Mouse (Mus musculus): ENCODE data around the gene Iqgap3. TPM values are rescaled to one million over a fixed set of nuclear protein-coding genes. Genes with fewer than 3 reads are reported as not detected.

Iqgap3 gene
- polyA plus RNA-seq, 1 experiment from 2014 or later: 10.5 TPM

- Histone ChIP-seq H3K9me3 (ENCODE audit: control insufficient read depth, low read length) (no peaks in the 10 kb centered on the region), H3K4me3 (ENCODE audit: low read depth, low read length) (no peak overlapping the region), H3K27ac (ENCODE audit: low read depth, low read length) (no peak overlapping the region), H3K9ac (ENCODE audit: low read depth, low read length) (no peak overlapping the region), H3K36me3 (ENCODE audit: control insufficient read depth, insufficient read depth, low read length) (peaks cover 4% of the 10 kb centered on the region; the same call in 1 of the 2 replicates), H3K4me2 (replicated peaks; ENCODE audit: low read depth, low read length) (no peak overlapping the region), H3K4me1 (replicated peaks; ENCODE audit: control insufficient read depth, insufficient read depth, low read length) (no peaks in the 10 kb centered on the region), H3K27me3 (ENCODE audit: control insufficient read depth, insufficient read depth, low read length) (no peaks in the 10 kb centered on the region; the same call in 1 of the 2 replicates)
- DNase-seq (ENCODE audit: low spot score) (no peak), ATAC-seq (ENCODE audit: low FRiP score) (no peak)
- 87% methylated on average over 6 of the region's 6 CpGs for WGBS
These were observed 20.4 kb downstream of the Iqgap3 start for GRCm38 (mm10) chr3:88102196-88102595.

DNA sequence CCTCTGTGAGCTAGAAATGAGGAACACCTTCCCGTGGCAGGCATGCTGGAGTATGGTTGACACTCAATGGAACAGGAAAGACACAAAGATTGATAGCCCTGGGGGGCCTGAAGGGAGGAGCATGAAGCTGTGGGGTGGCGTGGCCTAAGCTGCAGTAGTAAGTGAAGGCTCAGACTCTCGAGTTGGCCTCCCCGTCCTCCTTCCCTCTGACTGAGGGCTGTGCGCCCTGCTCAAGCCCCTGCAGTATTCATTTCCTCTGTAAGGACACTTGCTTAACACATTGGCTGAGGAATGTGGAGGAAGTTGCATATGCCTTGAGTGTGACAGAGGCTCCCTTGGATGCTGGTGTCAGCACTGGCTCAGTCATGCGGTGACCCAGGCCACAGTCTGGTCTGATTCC, 20.8 kb downstream of the Iqgap3 start:
- no peaks in the 10 kb centered on the region for H3K4me1 ChIP-seq (replicated peaks; ENCODE audit: control insufficient read depth, insufficient read depth, low read length)
- H3K9me3 ChIP-seq (ENCODE audit: control insufficient read depth, low read length): no peaks in the 10 kb centered on the region
- ATAC-seq (ENCODE audit: low FRiP score) (no peak), DNase-seq (ENCODE audit: low spot score) (no peak)
- 76% methylated on average over 6 of the region's 6 CpGs for WGBS
- H3K4me3 ChIP-seq (ENCODE audit: low read depth, low read length): no peak overlapping the region
- H3K27me3 ChIP-seq (ENCODE audit: control insufficient read depth, insufficient read depth, low read length): no peaks in the 10 kb centered on the region; the same call in 1 of the 2 replicates
- no peak overlapping the region for H3K4me2 ChIP-seq (replicated peaks; ENCODE audit: low read depth, low read length)
- H3K27ac ChIP-seq (ENCODE audit: low read depth, low read length): no peak overlapping the region
- H3K9ac ChIP-seq (ENCODE audit: low read depth, low read length): no peak overlapping the region
- H3K36me3 ChIP-seq (ENCODE audit: control insufficient read depth, insufficient read depth, low read length): peaks cover 4% of the 10 kb centered on the region; the same call in 1 of the 2 replicates

DNA sequence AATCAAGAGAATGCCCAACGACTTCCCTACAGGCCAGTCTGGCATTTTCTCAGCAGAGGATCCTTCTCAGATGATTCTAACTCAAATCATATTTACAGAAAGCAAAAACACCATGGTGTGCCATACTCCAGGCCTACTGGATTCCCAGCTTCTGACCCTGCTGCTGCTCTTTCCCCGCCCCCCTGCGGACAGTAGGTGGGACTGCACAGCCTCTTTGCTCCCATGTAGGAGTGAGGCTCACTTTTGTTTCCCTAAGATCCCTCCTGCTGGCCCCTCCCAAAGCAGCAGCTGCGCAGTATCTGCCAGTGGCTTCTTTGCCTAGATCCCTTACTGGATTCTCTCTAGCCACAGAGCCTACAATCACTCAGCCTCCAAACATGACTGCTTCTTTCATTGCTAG, 24.4 kb downstream of the Iqgap3 start:
- 77% methylated on average over 4 of the region's 4 CpGs for WGBS
- no peak for ATAC-seq (ENCODE audit: low FRiP score)
- no peak overlapping the region for H3K4me2 ChIP-seq (replicated peaks; ENCODE audit: low read depth, low read length)

DNA sequence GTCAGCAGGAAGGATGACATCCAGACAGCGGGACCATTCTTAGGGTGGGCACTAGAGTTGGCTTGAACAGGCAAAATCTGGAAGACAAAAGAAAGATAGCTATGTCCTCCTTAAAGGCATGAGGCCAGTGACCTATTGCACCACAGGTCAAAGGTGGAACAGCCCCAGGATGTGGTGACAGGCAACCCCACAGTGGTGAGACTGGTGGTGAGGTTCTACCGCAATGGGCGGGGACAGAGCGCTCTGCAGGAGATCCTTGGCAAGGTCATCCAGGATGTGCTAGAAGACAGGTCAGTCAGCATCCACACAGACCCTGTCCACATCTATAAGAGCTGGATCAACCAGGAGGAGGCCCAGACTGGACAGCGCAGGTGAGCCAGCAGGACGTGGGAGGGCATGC, 27.4 kb downstream of the Iqgap3 start:
- no peaks in the 10 kb centered on the region; the same call in 1 of the 2 replicates for H3K36me3 ChIP-seq (ENCODE audit: control insufficient read depth, insufficient read depth, low read length)
- ATAC-seq (ENCODE audit: low FRiP score): no peak
- no peaks in the 10 kb centered on the region for H3K27me3 ChIP-seq (ENCODE audit: control insufficient read depth, insufficient read depth, low read length)
- H3K4me1 ChIP-seq (replicated peaks; ENCODE audit: control insufficient read depth, insufficient read depth, low read length): no peaks in the 10 kb centered on the region
- H3K9ac ChIP-seq (ENCODE audit: low read depth, low read length): no peak overlapping the region
- 95% methylated on average over 6 of the region's 6 CpGs for WGBS
- no peak overlapping the region for H3K4me2 ChIP-seq (replicated peaks; ENCODE audit: low read depth, low read length)
- H3K4me3 ChIP-seq (ENCODE audit: low read depth, low read length): no peak overlapping the region
- DNase-seq (ENCODE audit: low spot score): no peak
- H3K27ac ChIP-seq (ENCODE audit: low read depth, low read length): no peak overlapping the region
- no peaks in the 10 kb centered on the region for H3K9me3 ChIP-seq (ENCODE audit: control insufficient read depth, low read length)

More for the DNA sequence above, 24.4 kb downstream of the Iqgap3 start:
- H3K4me1 ChIP-seq (replicated peaks; ENCODE audit: control insufficient read depth, insufficient read depth, low read length): no peaks in the 10 kb centered on the region
- H3K4me3 ChIP-seq (ENCODE audit: low read depth, low read length): no peak overlapping the region
- H3K27me3 ChIP-seq (ENCODE audit: control insufficient read depth, insufficient read depth, low read length): no peaks in the 10 kb centered on the region; the same call in 1 of the 2 replicates
- H3K9ac ChIP-seq (ENCODE audit: low read depth, low read length): no peak overlapping the region
- H3K9me3 ChIP-seq (ENCODE audit: control insufficient read depth, low read length): no peaks in the 10 kb centered on the region
- no peak overlapping the region for H3K27ac ChIP-seq (ENCODE audit: low read depth, low read length)
- H3K36me3 ChIP-seq (ENCODE audit: control insufficient read depth, insufficient read depth, low read length): 0 out of 2 replicates have a peak, but pooled peaks cover 2% of the 10 kb centered on the region
- DNase-seq (ENCODE audit: low spot score): no peak

DNA sequence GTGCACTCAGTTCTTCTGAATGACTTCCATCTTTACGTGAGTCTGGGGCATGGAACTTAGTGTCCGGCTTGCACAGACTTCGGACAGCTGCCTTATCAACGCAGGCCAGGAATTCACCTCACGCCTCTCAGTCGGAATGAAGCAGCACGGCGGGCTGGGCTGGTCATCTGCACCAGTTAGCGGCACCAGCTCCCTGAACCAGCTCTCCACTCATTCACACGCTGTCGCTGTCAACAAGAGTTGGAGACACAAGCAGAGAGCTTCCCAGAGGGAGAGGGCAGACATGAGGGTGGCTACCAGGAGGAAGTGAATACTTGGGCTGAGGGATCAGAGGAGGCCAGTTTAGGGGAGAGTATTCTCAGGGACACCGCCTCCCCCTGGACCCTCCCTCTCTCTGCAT, 32.6 kb downstream of the Iqgap3 start:
- Histone ChIP-seq H3K4me2 (replicated peaks; ENCODE audit: low read depth, low read length) (no peak overlapping the region), H3K9ac (ENCODE audit: low read depth, low read length) (no peak overlapping the region), H3K27ac (ENCODE audit: low read depth, low read length) (no peak overlapping the region), H3K36me3 (ENCODE audit: control insufficient read depth, insufficient read depth, low read length) (peaks cover 11% of the 10 kb centered on the region), H3K4me1 (replicated peaks; ENCODE audit: control insufficient read depth, insufficient read depth, low read length) (no peaks in the 10 kb centered on the region), H3K4me3 (ENCODE audit: low read depth, low read length) (no peak overlapping the region), H3K27me3 (ENCODE audit: control insufficient read depth, insufficient read depth, low read length) (no peaks in the 10 kb centered on the region), H3K9me3 (ENCODE audit: control insufficient read depth, low read length) (no peaks in the 10 kb centered on the region)
- DNase-seq (ENCODE audit: low spot score) (no peak), ATAC-seq (ENCODE audit: low FRiP score) (no peak)
- 96% methylated on average over 12 of the region's 12 CpGs for WGBS

- H3K27ac ChIP-seq (ENCODE audit: low read depth, low read length): no peak overlapping the region
- no peaks in the 10 kb centered on the region for H3K9me3 ChIP-seq (ENCODE audit: control insufficient read depth, low read length)
- DNase-seq (ENCODE audit: low spot score): no peak
- no peak overlapping the region for H3K9ac ChIP-seq (ENCODE audit: low read depth, low read length)
- H3K36me3 ChIP-seq (ENCODE audit: control insufficient read depth, insufficient read depth, low read length): peaks cover 11% of the 10 kb centered on the region; the same call in 1 of the 2 replicates
- no peak for ATAC-seq (ENCODE audit: low FRiP score)
- 91% methylated on average over 19 of the region's 19 CpGs for WGBS
- H3K27me3 ChIP-seq (ENCODE audit: control insufficient read depth, insufficient read depth, low read length): no peaks in the 10 kb centered on the region
- H3K4me2 ChIP-seq (replicated peaks; ENCODE audit: low read depth, low read length): no peak overlapping the region
- H3K4me1 ChIP-seq (replicated peaks; ENCODE audit: control insufficient read depth, insufficient read depth, low read length): no peaks in the 10 kb centered on the region
- H3K4me3 ChIP-seq (ENCODE audit: low read depth, low read length): no peak overlapping the region
These were observed 38.4 kb downstream of the Iqgap3 start for GRCm38 (mm10) chr3:88120117-88120651.

DNA sequence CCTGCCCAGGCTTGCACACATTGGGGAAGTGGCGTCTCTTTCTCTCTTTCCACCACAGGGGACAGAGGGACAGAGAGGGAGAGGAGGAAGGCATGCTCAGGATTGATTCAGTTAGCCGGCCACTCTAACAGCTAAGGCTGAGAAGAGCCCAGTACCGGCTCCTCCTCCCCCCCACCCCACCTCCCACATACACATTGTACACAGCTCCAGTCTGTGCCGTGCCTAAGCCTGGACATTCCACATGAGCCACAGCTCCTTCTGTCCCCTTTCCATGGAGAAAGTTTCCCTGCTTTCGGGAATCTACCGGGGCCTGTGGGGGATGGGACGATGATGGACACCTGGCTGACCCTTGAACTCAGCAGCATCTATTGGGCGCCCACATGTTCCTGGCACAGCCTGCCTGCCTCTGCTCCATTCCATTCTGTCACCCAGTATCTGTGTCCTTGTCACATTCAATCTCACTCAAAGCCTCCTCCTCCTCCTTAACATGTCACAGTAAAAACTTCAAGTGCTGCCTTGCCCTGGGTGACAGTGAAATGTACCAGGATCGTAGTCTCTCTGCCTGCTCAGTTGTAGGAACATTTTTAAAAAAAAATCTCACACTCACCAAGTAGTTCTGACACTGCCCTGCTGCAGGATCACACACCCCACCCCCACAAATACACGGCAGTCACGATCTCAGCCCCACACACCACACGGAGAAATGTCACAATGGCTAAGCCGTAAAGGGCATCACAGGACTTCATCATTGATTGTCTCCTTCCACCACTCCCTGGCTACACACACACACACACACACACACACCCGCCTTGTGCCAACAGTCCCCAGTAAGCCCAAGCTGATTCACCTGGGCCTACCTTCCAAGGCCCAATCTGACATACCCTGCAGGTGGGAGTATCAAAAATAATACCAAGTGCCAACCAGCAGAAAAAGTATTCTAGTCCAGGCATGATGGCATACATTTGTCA, 39.7 kb downstream of the Iqgap3 start:
- WGBS: 81% methylated on average over 14 of the region's 14 CpGs
- Histone ChIP-seq H3K27ac (ENCODE audit: low read depth, low read length) (no peak overlapping the region), H3K4me3 (ENCODE audit: low read depth, low read length) (no peak overlapping the region), H3K36me3 (ENCODE audit: control insufficient read depth, insufficient read depth, low read length) (peaks cover 10% of the 10 kb centered on the region; the same call in 1 of the 2 replicates), H3K4me1 (replicated peaks; ENCODE audit: control insufficient read depth, insufficient read depth, low read length) (no peaks in the 10 kb centered on the region), H3K4me2 (replicated peaks; ENCODE audit: low read depth, low read length) (no peak overlapping the region), H3K9me3 (ENCODE audit: control insufficient read depth, low read length) (no peaks in the 10 kb centered on the region), H3K27me3 (ENCODE audit: control insufficient read depth, insufficient read depth, low read length) (no peaks in the 10 kb centered on the region), H3K9ac (ENCODE audit: low read depth, low read length) (no peak overlapping the region)
- DNase-seq (ENCODE audit: low spot score): no peak
- ATAC-seq (ENCODE audit: low FRiP score): no peak

DNA sequence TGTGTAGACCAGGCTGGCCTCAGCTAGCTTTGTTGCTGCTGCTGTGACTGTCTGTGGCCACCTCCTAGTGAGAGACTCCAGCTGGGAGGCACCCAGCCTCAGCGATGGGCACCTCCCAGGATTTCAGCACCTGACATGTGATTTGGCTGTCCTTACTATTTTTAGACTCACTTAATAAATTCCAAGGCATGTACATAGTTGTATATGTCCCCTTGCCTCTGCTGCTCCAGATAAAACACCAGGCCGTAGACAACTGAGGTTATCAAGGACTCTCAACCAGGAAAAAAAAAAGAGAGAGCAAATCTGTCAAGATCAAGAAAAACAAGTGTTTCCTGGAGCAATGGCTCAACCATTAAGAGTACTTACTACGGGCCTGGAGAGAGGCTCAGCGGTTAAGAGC, 43.4 kb downstream of the Iqgap3 start:
- Histone ChIP-seq H3K36me3 (ENCODE audit: control insufficient read depth, insufficient read depth, low read length) (no peaks in the 10 kb centered on the region), H3K27ac (ENCODE audit: low read depth, low read length) (no peak overlapping the region), H3K9ac (ENCODE audit: low read depth, low read length) (no peak overlapping the region), H3K4me2 (replicated peaks; ENCODE audit: low read depth, low read length) (no peak overlapping the region), H3K9me3 (ENCODE audit: control insufficient read depth, low read length) (no peaks in the 10 kb centered on the region), H3K4me1 (replicated peaks; ENCODE audit: control insufficient read depth, insufficient read depth, low read length) (no peaks in the 10 kb centered on the region), H3K27me3 (ENCODE audit: control insufficient read depth, insufficient read depth, low read length) (no peaks in the 10 kb centered on the region), H3K4me3 (ENCODE audit: low read depth, low read length) (no peak overlapping the region)
- no peak for DNase-seq (ENCODE audit: low spot score)
- 76% methylated on average over 4 of the region's 4 CpGs for WGBS
- no peak for ATAC-seq (ENCODE audit: low FRiP score)

All from hindbrain, embryonic 11.5 days (tissue).